Mouse (Mus musculus) thymus, postnatal 36 days (tissue): ENCODE data around the gene Gm12355.

Experiments
- DNase-seq, 2 experiments: peaks; one replicate each; pipeline ENCODE4 v3.0.0; 2022; ENCODE audit warnings: mixed read lengths in 2 of 2

The Gm12355 gene

GRCm38 (mm10) chr11:98602090-98602690 is 23.3 kb downstream of the Gm12355 start:
- peak; percentile 47 to 58 for DNase-seq

DNA sequence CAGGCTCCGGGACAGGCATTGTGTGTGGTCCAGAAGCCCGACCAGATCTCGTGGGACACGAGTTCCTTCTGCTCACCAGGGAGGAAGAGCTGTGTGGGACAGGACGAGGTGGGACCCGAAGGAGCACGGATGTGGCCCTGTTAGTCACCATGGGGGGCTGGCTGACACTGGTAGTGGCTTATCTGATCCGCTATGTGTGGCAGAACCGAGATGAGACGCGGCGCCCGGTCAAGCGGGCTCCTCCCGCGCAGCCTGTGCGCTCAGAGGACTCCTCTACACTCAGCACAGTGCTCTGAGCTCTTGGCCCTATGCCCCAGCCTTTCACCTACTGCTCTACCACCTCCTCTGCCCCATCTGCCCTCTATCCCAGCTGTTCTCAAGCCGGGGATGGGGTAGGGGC is 26.2 kb downstream of the Gm12355 start:
- DNase-seq, result no peak

- DNase-seq, result no peak
These were observed 26.6 kb downstream of the Gm12355 start for GRCm38 (mm10) chr11:98598851-98599290.

GRCm38 (mm10) chr11:98597991-98598390 is 27.5 kb downstream of the Gm12355 start, which contains the start of gene Lrrc3c:
TSS of gene Lrrc3c (plus strand) at chr11:98598291.
- DNase-seq, result no peak

GRCm38 (mm10) chr11:98597363-98597762 is 28.1 kb downstream of the Gm12355 start:
- DNase-seq, result peak; percentile 75 to 81

- no peak for DNase-seq
These were observed 29.5 kb downstream of the Gm12355 start for GRCm38 (mm10) chr11:98595955-98596354.

- DNase-seq, result no peak
These were observed 30.0 kb downstream of the Gm12355 start for GRCm38 (mm10) chr11:98595473-98595872.

DNA sequence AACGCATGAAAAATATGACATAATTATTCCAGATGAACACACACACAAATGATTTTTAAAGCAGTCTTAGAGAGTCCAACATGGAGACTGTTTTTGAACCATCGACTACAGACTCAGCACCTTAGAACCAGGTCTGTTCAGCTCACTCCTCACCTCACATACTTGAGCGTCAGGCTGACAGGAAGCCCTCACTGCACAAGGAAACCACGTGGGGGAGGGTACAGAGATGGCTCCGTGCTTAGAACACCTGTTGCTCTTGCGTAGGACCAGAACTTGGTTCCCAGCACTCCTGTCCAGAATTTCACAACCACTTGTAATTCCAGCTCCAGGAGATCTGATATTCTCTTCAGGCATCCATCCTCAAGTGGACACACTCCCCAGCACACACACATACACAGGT is 30.4 kb downstream of the Gm12355 start:
- peak; percentile 14 to 36 for DNase-seq

- DNase-seq, result no peak
These were observed 34.7 kb downstream of the Gm12355 start for GRCm38 (mm10) chr11:98590548-98591445.

DNA sequence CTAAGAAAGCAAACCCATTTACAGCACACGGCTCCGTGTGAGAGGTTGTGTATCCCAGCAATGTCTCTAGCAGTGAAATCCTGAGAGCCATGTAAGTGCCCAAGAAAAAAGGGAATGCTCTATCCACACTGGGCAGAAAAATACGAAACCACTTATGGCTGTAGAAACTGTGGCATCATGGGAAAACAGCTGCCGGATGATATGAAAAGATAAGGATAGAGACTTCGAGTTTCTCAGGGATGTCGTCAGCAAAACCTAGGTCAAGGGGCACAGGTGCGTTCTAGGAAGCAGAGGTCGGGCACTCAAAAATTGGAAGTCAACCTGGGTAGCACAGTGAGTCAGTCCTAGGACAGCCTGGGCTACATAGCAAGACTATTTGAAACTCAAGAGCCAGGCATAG is 36.2 kb downstream of the Gm12355 start:
- DNase-seq, result no peak

- no peak for DNase-seq
These were observed 36.6 kb downstream of the Gm12355 start for GRCm38 (mm10) chr11:98588833-98589281.

GRCm38 (mm10) chr11:98587684-98588546 is 37.5 kb downstream of the Gm12355 start:
- DNase-seq, result peak; percentile 39 to 47

GRCm38 (mm10) chr11:98586892-98587563 is 38.4 kb downstream of the Gm12355 start, which contains the start of gene Ormdl3:
TSS of gene Ormdl3 (minus strand) at chr11:98587368.
- DNase-seq, result peak; percentile 97 to 98

- no peak for DNase-seq
These were observed 39.2 kb downstream of the Gm12355 start for GRCm38 (mm10) chr11:98586087-98586891.

- no peak for DNase-seq
These were observed 40.8 kb downstream of the Gm12355 start for GRCm38 (mm10) chr11:98584629-98585177.

DNA sequence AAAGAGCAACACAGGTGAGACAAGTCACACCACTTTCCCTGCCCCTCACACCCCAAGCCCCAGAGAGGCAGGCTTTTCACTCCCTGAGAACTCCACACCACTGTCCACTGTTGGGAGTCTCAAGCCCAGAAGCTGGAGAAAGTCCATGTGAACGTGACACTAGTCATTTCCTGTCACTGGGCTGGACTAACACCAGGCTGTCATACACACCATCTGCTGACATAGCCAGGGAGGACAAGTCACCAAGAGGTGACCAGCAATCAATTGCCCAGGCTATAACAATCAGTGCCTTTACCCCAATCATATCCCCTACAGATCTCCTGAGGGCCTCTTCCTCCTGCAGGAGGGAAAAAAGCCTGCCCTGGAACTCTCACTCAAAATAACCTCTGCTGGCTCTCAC is 41.3 kb downstream of the Gm12355 start:
- DNase-seq, result no peak

DNA sequence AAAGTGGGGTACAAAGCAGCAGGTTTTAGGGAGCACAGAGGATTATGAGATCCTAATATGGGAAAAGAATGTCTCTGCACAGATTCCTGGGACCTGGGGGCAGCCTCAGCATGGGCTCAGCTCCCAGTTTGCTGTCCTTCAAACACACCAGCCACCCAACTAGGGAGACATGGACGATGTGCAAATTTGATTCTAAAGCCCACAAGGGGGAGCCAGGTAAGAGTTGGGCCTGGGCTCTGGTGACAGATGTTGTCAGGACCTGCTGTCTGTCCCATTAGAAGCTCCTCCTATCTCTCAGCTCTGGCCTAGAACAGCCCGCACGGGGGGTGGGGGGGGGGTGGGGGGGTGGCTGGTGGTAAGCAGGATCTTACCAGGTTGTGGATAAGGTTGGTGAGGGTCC is 41.9 kb downstream of the Gm12355 start:
- DNase-seq, result no peak

- no peak for DNase-seq
These were observed 42.3 kb downstream of the Gm12355 start for GRCm38 (mm10) chr11:98583265-98583552.

DNA sequence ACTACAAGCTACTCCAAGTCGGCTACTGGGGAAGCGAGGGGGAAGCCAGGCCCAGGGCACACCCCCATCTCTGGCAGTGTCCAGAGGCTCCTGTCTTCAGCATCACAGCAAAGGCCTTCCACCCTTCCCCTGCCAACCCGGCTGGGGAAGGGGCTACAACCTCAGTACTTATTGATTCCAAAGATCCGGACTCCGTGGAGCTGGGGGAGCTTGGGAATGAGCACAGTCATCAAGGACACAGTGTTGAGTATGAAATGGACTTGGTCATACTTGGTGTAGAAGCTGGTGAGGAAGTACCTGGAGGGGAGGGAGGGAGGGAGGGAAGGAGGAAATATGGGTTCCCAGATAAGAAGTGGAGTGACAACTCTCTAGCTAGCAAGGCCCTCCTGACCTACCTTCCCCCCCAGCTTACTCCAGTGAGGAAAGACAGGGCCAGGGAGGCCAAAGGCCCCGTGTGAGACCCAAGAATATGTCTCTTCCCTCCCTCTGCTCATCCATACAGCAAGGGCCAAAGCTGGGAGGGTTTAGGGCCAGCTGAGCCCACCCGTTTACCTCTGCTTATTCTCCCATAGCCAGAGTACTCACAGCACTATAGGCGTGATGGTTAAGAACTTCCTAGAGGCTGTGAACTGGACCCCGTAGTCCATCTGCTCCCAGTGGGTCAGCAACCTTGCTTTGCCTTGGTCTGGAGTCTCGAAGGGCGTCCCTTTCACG is 42.8 kb downstream of the Gm12355 start:
- no peak for DNase-seq

- DNase-seq, result no peak
These were observed 43.5 kb downstream of the Gm12355 start for GRCm38 (mm10) chr11:98582030-98582388.
